Mouse (Mus musculus) small intestine, adult 2 months (tissue): ENCODE measurements around the gene Sephs1. TPM values are rescaled to one million over a fixed set of nuclear protein-coding genes. Genes with fewer than 3 reads are reported as not detected.

Source experiments
- H3K27ac ChIP-seq: fragments of 200-500 bp; 2 replicates; pipeline ENCODE4 v1.5.1; 2012; ENCODE audit warnings: low read depth, low read length, control low read depth, inconsistent platforms; ENCODE audit not compliant: insufficient read depth
- H3K27me3 ChIP-seq: fragments of 200-500 bp; 2 replicates; pipeline ENCODE4 v1.6.1; 2012; ENCODE audit warnings: mild to moderate bottlenecking, moderate library complexity, low read length, inconsistent platforms; ENCODE audit not compliant: control insufficient read depth, insufficient read depth
- H3K36me3 ChIP-seq: fragments of 200-500 bp; 2 replicates; pipeline ENCODE4 v1.6.1; 2012; ENCODE audit warnings: mild to moderate bottlenecking, low read length, control low read depth, inconsistent platforms; ENCODE audit not compliant: control insufficient read depth, insufficient read depth
- H3K4me1 ChIP-seq: fragments of 200-500 bp; 2 replicates; pipeline ENCODE4 v1.6.1; 2012; ENCODE audit warnings: low read length, inconsistent platforms, mixed read lengths; ENCODE audit not compliant: control insufficient read depth, insufficient read depth, insufficient read length
- H3K4me3 ChIP-seq: fragments of 200-500 bp; 2 replicates; pipeline ENCODE4 v1.5.1; 2012; ENCODE audit warnings: low read depth, mild to moderate bottlenecking, control low read depth, inconsistent platforms, low read length, moderate library complexity
- CTCF ChIP-seq: fragments of 200-500 bp; IDR thresholded peaks from 2 replicates; pipeline ENCODE4 v1.5.1; 2012; ENCODE audit warnings: low read depth, mild to moderate bottlenecking, control low read depth, inconsistent platforms, low read length, moderate library complexity, mixed read lengths; ENCODE audit not compliant: insufficient replicate concordance, insufficient read length; ENCODE audit errors: extremely low read depth
- POLR2A ChIP-seq: fragments of 200-500 bp; IDR thresholded peaks from 2 replicates; pipeline ENCODE4 v1.6.1; 2012; ENCODE audit warnings: low read depth, mild to moderate bottlenecking, control low read depth, inconsistent platforms, low read length, moderate library complexity
- WGBS: fragments of 180-500 bp; shearing (Covaris S2); methylation state at CpG from one replicate; pipeline ENCODE4 v1.1.7; 2018; 5-methylcytosine and 5-hydroxymethylcytosine counted together
- polyA plus RNA-seq: library from polyadenylated mRNA; depleted of rRNA; stranded (reverse); fragments of >200 nt; gene quantifications from 2 replicates; pipeline ENCODE4 v1.2.3, GENCODE M21; 2012

The Sephs1 gene
- polyA plus RNA-seq, 1 experiment, result 12.1 TPM

DNA sequence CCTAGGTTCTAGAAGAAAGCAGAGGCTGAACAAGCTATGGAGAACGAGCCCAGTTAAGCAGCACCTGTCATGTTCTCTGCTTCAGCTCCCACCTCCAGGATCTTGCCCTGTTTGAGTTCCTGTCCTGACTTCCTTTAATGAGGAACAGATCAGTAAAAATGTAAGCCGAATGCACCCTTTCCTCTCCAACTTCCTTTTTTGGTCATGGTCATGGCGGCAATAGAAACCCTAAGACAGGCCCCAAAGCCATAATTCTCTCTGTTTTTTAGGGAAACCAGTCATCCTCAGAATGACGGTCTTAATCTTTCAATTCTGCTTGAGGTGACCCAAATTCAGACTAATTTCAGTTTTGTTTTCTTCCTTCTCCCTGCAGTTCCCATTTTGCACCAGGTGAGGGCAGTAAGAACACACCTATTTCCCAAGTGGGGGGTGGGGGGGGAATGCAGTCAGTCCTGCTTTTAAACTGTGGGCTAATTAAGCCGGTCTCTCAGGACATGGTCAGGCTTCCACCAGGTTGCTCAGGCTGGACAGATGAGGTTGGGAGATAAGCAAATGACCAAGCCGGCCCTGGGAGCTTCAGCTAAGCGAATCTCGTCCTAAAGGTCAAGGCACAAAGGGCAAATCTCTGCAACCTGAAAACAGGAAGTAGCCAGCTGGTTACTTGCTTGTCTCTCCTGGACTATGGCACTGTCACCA lies 36.1 kb downstream of the Sephs1 start:
- peaks cover 18% of the 10 kb centered on the region; the same call in 1 of the 2 replicates for H3K4me1 ChIP-seq
- H3K27me3 ChIP-seq, result no peaks in the 10 kb centered on the region
- no peaks in the 10 kb centered on the region for H3K36me3 ChIP-seq
- peak overlapping the region; percentile 25 for H3K4me3 ChIP-seq
- peak overlapping the region; percentile 86 for H3K27ac ChIP-seq
- TF ChIP-seq CTCF, result peak; percentile 88; the same call in 1 of the 2 replicates
- TF ChIP-seq POLR2A, result no peak
- 4% methylated on average over 8 of the region's 8 CpGs for WGBS

DNA sequence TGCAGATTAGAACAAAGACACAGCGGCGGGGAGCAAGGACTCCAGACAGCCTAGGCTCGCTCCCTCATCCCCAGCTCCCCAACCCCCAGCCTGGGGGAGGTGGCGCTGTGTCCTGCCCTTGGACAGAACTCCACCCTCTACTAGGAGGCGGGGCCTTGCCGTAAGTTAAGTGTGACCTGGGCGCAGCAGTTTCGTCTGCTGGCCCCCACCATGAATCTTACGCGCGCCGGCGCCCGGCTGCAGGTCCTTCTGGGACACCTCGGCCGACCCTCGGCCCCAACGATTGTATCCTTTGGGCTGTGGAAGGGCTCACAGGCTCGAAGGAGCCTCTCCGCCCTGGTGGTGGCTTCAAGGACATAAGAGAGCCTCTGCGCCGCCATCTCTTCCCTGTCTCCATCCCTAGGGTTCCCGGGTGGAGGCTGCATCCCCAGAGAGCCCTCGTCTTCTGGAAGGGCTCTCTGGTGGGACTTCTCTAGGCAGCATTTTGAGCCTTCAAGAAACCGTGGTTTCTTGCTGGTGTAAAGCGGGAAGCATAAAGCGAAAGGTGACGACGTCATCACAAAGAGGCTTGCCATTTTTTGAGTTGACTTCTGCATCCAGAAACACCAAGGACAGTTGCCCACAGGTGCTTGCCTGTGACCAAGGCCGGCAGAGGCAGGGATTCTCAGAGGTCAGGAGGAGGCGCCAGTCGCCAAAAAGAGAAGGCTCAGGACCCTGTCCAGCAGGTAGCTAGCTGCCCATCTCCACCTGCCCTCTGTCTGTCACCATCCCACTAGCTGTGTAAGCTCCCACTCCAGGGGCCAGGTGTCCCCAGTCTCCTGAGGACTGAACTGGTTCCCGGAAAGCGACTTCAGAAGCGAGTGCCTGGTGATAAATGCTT lies 37.7 kb downstream of the Sephs1 start, which contains the start of gene Phyh:
TSS of gene Phyh (plus strand) at position 160 of the 880 bp plus-strand sequence.
- WGBS, result 6% methylated on average over 35 of the region's 35 CpGs
- H3K36me3 ChIP-seq, result peaks cover 6% of the 10 kb centered on the region
- TF ChIP-seq POLR2A (peak; percentile 97), CTCF (no peak)
- H3K4me3 ChIP-seq, result peak within 1 kb of the TSS; percentile 88
- H3K4me1 ChIP-seq, result peaks cover 21% of the 10 kb centered on the region; the same call in 1 of the 2 replicates
- H3K27me3 ChIP-seq, result no peaks in the 10 kb centered on the region
- H3K27ac ChIP-seq, result peak within 1 kb of the TSS; percentile 89

DNA sequence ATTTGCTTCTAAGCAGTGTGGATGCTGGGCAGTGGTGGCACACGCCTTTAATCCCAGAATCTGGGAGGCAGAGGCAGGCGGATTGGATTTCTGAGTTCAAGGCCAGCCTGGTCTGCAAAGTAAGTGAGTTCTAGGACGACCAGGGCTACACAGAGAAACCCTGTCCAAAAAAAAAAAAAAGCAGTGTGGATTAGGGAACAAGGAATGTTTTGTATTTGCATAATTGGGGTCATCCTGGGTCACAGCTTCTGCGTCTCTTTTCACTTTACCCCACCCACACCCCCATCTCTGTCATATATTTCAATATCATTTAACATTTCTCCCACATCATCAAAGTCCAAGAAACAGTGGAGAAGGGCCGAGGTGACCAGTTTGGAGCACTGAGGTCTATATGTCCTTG lies 39.7 kb downstream of the Sephs1 start:
- Histone ChIP-seq H3K36me3 (peaks cover 16% of the 10 kb centered on the region), H3K4me3 (no peak overlapping the region), H3K27me3 (no peaks in the 10 kb centered on the region), H3K4me1 (peaks cover 21% of the 10 kb centered on the region; the same call in 1 of the 2 replicates), H3K27ac (no peak overlapping the region)
- TF ChIP-seq CTCF, result no peak
- TF ChIP-seq POLR2A, result no peak
- WGBS, result 78% methylated on average over 5 of the region's 5 CpGs

DNA sequence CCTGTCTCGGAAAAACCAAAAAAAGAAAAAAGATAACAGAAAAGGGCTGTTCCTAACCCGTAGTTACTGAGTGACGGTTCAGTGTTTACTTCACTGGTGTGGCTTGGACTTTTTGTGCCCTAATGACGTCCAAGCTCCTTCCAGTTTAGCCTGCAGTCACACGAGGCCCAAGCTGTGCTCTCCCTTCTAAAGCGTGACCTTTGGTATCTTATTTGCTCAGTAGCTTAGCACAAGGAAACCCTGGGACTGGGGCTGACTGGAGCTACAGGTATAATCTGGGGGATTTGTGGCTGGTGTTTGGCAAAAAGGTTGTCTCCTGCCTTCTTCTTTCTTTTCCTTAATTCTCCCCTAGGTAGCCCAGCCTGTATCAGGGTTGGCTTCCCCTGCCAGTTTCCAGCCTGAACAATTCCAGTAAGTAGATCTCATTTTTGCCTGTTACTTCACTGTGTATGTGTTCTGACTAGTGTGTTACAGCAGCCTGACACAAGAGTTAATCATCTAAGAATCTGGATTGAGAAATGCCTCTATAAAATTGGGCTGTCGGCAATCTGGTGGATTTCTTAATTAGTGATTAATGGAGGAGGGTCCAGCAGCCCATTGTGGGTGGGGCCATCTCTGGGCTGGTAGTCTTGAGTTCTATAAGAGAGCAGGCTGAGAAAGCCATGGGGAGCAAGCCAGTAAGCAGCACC lies 41.3 kb downstream of the Sephs1 start:
- Histone ChIP-seq H3K27ac (peak overlapping the region; percentile 96), H3K4me3 (no peak overlapping the region), H3K27me3 (no peaks in the 10 kb centered on the region), H3K36me3 (peaks cover 32% of the 10 kb centered on the region), H3K4me1 (peaks cover 14% of the 10 kb centered on the region; the same call in 1 of the 2 replicates)
- WGBS, result 25% methylated on average over 7 of the region's 7 CpGs
- TF ChIP-seq POLR2A (no peak), CTCF (no peak)

DNA sequence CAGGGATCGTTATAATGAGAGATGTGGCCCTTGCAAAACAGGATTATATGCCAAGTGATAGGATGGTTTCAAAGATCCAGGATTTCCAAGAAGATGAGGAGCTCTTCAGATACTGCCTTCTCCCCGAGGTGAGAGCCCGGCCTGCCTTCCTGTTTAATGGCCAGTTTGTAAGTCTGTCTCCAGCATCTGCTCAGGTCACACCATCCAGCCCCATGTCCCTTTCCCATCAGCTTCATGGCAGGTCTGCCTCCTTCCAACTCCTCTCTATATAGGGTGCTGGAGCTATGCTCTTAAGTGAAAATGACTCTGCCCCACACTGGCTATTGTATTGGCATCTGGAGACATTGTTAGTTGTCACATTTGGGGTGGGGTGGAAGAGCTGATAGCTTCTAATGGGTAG lies 46.0 kb downstream of the Sephs1 start:
- Histone ChIP-seq H3K27me3 (no peaks in the 10 kb centered on the region), H3K27ac (no peak overlapping the region), H3K36me3 (peaks cover 68% of the 10 kb centered on the region), H3K4me1 (peaks cover 3% of the 10 kb centered on the region; the same call in 1 of the 2 replicates), H3K4me3 (no peak overlapping the region)
- 91% methylated on average over 3 of the region's 3 CpGs for WGBS
- TF ChIP-seq POLR2A, result no peak
- TF ChIP-seq CTCF, result no peak

DNA sequence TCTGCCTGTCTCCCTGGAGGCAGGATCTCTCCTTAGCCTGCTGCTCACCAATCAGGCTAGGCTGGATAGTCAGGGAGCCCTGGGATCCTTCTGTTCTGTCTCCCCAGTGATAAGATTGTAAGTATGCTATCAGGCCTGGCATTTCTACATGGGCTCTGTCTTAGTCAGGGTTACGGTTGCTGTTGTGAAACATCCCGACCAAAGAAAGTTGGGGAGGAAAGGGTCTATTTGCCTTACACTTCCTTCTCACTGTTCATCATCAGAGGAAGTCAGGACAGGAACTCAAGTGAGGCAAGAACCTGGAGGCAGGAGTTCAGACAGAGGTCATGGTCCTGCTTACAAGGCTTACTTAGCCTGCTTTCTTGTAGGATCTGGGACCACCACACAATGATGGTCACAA lies 47.9 kb downstream of the Sephs1 start:
- Histone ChIP-seq H3K36me3 (peaks cover 68% of the 10 kb centered on the region), H3K27me3 (no peaks in the 10 kb centered on the region), H3K4me1 (no peaks in the 10 kb centered on the region), H3K27ac (no peak overlapping the region), H3K4me3 (no peak overlapping the region)
- TF ChIP-seq CTCF (no peak), POLR2A (no peak)
- WGBS, result 80% methylated on average over 2 of the region's 2 CpGs
